In genomic region chr8:124543272-124543671, GRCm38 (mm10) we compare ENCODE assay signal across 13 mouse cellular contexts. TPM values are rescaled to one million over a fixed set of nuclear protein-coding genes. Genes with fewer than 3 reads are reported as not detected.
"Had no signal": no experiment of that assay in that cellular context is flagged by ENCODE, and none has a peak within 500 bp of the region (broad histone marks: within the 10 kb centered on the region; RNA-seq: fewer than 3 reads in every experiment).

No protein-coding gene starts in this region.

- DNase-seq: lung, adult 2 months; lung, postnatal 14 days; lung, postnatal 36 days; right cerebral cortex, postnatal 14 days; thymus, adult 2 months; thymus, postnatal 25 days; thymus, postnatal 4 days had no signal

- ATAC-seq: lung, postnatal 0 days; midbrain, embryonic 13.5 days; midbrain, embryonic 15.5 days had no signal

RNA-seq across cellular contexts. Expression of gene Agt, which starts 26.2 kb away (rescaled TPM):
- total RNA-seq: megakaryocyte progenitor cell, adult 5-6 weeks; monocyte, adult 5-6 weeks; neutrophil, adult 5-6 weeks had no signal

RNA-seq across cellular contexts. Expression of gene Capn9, which starts 32.6 kb away (rescaled TPM):
- total RNA-seq: megakaryocyte progenitor cell, adult 5-6 weeks; monocyte, adult 5-6 weeks; neutrophil, adult 5-6 weeks had no signal
